Mouse (Mus musculus): ENCODE data around the gene Edrf1.
"Not testable (repeated sequence)": the region's sequence is repeated elsewhere in the genome, so short reads cannot be mapped to it uniquely, and the experiment has no call there.

Gene Edrf1

GRCm38 (mm10) chr7:133645716-133646115 lies 8.4 kb downstream of the Edrf1 start:
- no peak for DNase-seq (ENCODE audit: low spot score)

GRCm38 (mm10) chr7:133662467-133662866 lies 25.1 kb downstream of the Edrf1 start:
- DNase-seq (ENCODE audit: low spot score): no peak

- no peak for DNase-seq (ENCODE audit: low spot score)
Observed at GRCm38 (mm10) chr7:133669071-133669470, 31.7 kb downstream of the Edrf1 start.

GRCm38 (mm10) chr7:133669946-133670345 lies 32.6 kb downstream of the Edrf1 start:
- no peak for DNase-seq (ENCODE audit: low spot score)

- no peak for DNase-seq (ENCODE audit: low spot score)
Observed at GRCm38 (mm10) chr7:133670846-133671245, 33.5 kb downstream of the Edrf1 start.

- DNase-seq (ENCODE audit: low spot score): no peak
Observed at GRCm38 (mm10) chr7:133676002-133676401, 38.7 kb downstream of the Edrf1 start.

- DNase-seq (ENCODE audit: low spot score): no peak
Observed at GRCm38 (mm10) chr7:133678716-133679115, 41.4 kb downstream of the Edrf1 start.

GRCm38 (mm10) chr7:133679439-133679838 lies 42.1 kb downstream of the Edrf1 start:
- DNase-seq (ENCODE audit: low spot score): no peak

GRCm38 (mm10) chr7:133679961-133680360 lies 42.6 kb downstream of the Edrf1 start, which contains the start of gene Mmp21:
TSS of gene Mmp21 (minus strand) at chr7:133680061.
- no peak for DNase-seq (ENCODE audit: low spot score)

GRCm38 (mm10) chr7:133683626-133684025 lies 46.3 kb downstream of the Edrf1 start:
- no peak for DNase-seq (ENCODE audit: low spot score)

- DNase-seq (ENCODE audit: low spot score): no peak
Observed at GRCm38 (mm10) chr7:133684110-133684509, 46.8 kb downstream of the Edrf1 start.

GRCm38 (mm10) chr7:133684701-133685100 lies 47.4 kb downstream of the Edrf1 start:
- no peak for DNase-seq (ENCODE audit: low spot score)

GRCm38 (mm10) chr7:133685644-133686043 lies 48.3 kb downstream of the Edrf1 start:
- not testable (repeated sequence) for DNase-seq (ENCODE audit: low spot score)

- DNase-seq (ENCODE audit: low spot score): no peak
Observed at GRCm38 (mm10) chr7:133698021-133698709, 60.8 kb downstream of the Edrf1 start.

- DNase-seq (ENCODE audit: low spot score): no peak
Observed at GRCm38 (mm10) chr7:133699885-133700284, 62.5 kb downstream of the Edrf1 start.

GRCm38 (mm10) chr7:133701366-133701765 lies 64.0 kb downstream of the Edrf1 start:
- no peak for DNase-seq (ENCODE audit: low spot score)

GRCm38 (mm10) chr7:133702333-133702732 lies 65.0 kb downstream of the Edrf1 start:
- DNase-seq (ENCODE audit: low spot score): no peak

GRCm38 (mm10) chr7:133703906-133704305 lies 66.6 kb downstream of the Edrf1 start:
- DNase-seq (ENCODE audit: low spot score): no peak

GRCm38 (mm10) chr7:133707301-133707700 lies 70.0 kb downstream of the Edrf1 start:
- DNase-seq (ENCODE audit: low spot score): no peak

- no peak for DNase-seq (ENCODE audit: low spot score)
Observed at GRCm38 (mm10) chr7:133715387-133715786, 78.0 kb downstream of the Edrf1 start.

GRCm38 (mm10) chr7:133718580-133718979 lies 81.2 kb downstream of the Edrf1 start:
- DNase-seq (ENCODE audit: low spot score): no peak

- no peak for DNase-seq (ENCODE audit: low spot score)
Observed at GRCm38 (mm10) chr7:133720616-133721015, 83.3 kb downstream of the Edrf1 start.

Data from left cerebral cortex, adult 11 months (tissue).